Mouse (Mus musculus) neural tube, embryonic 13.5 days (tissue): ENCODE data around the gene Nr4a2. TPM values are rescaled to one million over a fixed set of nuclear protein-coding genes. Genes with fewer than 3 reads are reported as not detected.

ENCODE experiments used
- ATAC-seq: fragments of 200-750 bp; cut with Nextera tagmentation; 2 replicates; pipeline ENCODE4 v1.8.0; 2017; ENCODE audit warnings: low read depth, mild to moderate bottlenecking, moderate TSS enrichment, moderate library complexity
- H3K27ac ChIP-seq: fragments of 300-500 bp; sonication (generic); replicated peaks from 2 replicates; pipeline ENCODE4 v1.5.1; 2015; ENCODE audit warnings: moderate library complexity, mild to moderate bottlenecking, inconsistent platforms
- H3K27me3 ChIP-seq: fragments of 300-500 bp; sonication (generic); 2 replicates; pipeline ENCODE4 v1.6.1; 2015; ENCODE audit warnings: mild to moderate bottlenecking, inconsistent platforms
- H3K36me3 ChIP-seq: fragments of 300-500 bp; sonication (generic); 2 replicates; pipeline ENCODE4 v1.6.1; 2015; ENCODE audit warnings: mild to moderate bottlenecking, inconsistent platforms
- H3K4me1 ChIP-seq: fragments of 300-500 bp; sonication (generic); replicated peaks from 2 replicates; pipeline ENCODE4 v1.6.1; 2015; ENCODE audit warnings: inconsistent platforms
- H3K4me2 ChIP-seq: fragments of 300-500 bp; sonication (generic); 2 replicates; pipeline ENCODE4 v1.6.1; 2015; ENCODE audit warnings: inconsistent platforms, mild to moderate bottlenecking, moderate library complexity
- H3K4me3 ChIP-seq: fragments of 300-500 bp; sonication (generic); 2 replicates; pipeline ENCODE4 v1.5.1; 2015; ENCODE audit warnings: mild to moderate bottlenecking, inconsistent platforms
- H3K9ac ChIP-seq: fragments of 300-500 bp; sonication (generic); 2 replicates; pipeline ENCODE4 v1.6.1; 2015; ENCODE audit warnings: moderate library complexity, mild to moderate bottlenecking, inconsistent platforms
- H3K9me3 ChIP-seq: fragments of 300-500 bp; sonication (generic); 2 replicates; pipeline ENCODE4 v1.6.1; 2016; ENCODE audit warnings: inconsistent platforms
- WGBS: fragments of 180-500 bp; shearing (Covaris S2); methylation state at CpG from one replicate; pipeline ENCODE4 v1.1.7; 2015; 5-methylcytosine and 5-hydroxymethylcytosine counted together
- polyA plus RNA-seq: library from polyadenylated mRNA; unstranded; fragments of >200 nt; fragmentation: Nextera tagmentation; extraction: Ambion mirVana; gene quantifications from 2 replicates; pipeline ENCODE4 v1.2.1, GENCODE M21; 2015

The Nr4a2 gene
- polyA plus RNA-seq, 1 experiment from 2014 or later: 21.8 TPM

DNA sequence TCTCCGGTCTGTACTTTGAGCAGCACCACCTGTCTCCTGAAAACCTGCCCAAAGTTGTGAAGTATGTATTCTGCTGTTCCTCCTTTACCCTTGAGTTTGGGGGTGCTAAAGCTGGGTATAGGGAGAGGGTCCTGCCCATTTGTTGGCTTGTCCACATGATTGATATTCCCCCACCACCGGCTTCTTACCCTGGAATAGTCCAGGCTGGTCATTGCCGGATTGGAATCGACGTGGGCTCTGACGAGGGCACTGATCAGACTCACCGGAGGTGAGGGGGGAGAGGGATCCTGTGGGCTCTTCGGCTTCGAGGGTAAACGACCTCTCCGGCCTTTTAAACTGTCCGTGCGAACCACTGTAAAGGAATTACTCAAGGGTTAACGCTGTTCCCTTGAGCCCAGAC, 13.9 kb downstream of the Nr4a2 start:
- peaks cover 93% of the 10 kb centered on the region for H3K27me3 ChIP-seq
- peaks cover 45% of the 10 kb centered on the region for H3K4me1 ChIP-seq
- peak overlapping the region; percentile 5; the same call in 1 of the 2 replicates for H3K4me3 ChIP-seq
- no peaks in the 10 kb centered on the region for H3K36me3 ChIP-seq
- WGBS: 3% methylated on average over 14 of the region's 14 CpGs
- peak overlapping the region; percentile 98 for H3K4me2 ChIP-seq
- H3K9ac ChIP-seq: peak overlapping the region; percentile 27; the same call in 1 of the 2 replicates
- peak overlapping the region; percentile 38; the same call in 1 of the 2 replicates for H3K27ac ChIP-seq
- no peaks in the 10 kb centered on the region for H3K9me3 ChIP-seq
- ATAC-seq: no peak

DNA sequence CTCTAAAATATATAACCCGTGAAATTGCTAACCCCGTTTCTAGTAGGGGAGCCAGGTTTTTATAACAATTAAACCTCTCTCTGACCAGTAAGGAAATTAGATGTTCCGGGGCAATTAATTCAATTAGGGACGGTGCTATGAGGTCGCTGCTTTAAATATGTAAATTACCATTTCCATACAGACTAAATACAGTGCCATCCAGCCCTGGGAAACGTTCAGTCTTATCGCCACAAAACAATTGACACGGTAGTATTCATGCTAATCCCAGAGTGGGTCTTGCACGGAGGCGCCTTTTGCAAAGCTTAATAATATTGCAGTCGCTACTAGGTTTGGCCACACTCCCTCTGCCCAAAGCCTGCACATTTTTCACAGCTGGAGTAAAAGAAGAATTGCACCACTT, 14.5 kb downstream of the Nr4a2 start:
- H3K27ac ChIP-seq: peak overlapping the region; percentile 38
- ATAC-seq: peak; percentile 70
- peak overlapping the region; percentile 98 for H3K4me2 ChIP-seq
- H3K4me1 ChIP-seq: peaks cover 42% of the 10 kb centered on the region
- H3K9ac ChIP-seq: peak overlapping the region; percentile 27; the same call in 1 of the 2 replicates
- H3K9me3 ChIP-seq: no peaks in the 10 kb centered on the region
- H3K4me3 ChIP-seq: 0 out of 2 replicates have a peak overlapping the region, but pooled peaks have one; percentile 5
- 2% methylated on average over 11 of the region's 11 CpGs for WGBS
- no peaks in the 10 kb centered on the region for H3K36me3 ChIP-seq
- peaks cover 96% of the 10 kb centered on the region for H3K27me3 ChIP-seq

DNA sequence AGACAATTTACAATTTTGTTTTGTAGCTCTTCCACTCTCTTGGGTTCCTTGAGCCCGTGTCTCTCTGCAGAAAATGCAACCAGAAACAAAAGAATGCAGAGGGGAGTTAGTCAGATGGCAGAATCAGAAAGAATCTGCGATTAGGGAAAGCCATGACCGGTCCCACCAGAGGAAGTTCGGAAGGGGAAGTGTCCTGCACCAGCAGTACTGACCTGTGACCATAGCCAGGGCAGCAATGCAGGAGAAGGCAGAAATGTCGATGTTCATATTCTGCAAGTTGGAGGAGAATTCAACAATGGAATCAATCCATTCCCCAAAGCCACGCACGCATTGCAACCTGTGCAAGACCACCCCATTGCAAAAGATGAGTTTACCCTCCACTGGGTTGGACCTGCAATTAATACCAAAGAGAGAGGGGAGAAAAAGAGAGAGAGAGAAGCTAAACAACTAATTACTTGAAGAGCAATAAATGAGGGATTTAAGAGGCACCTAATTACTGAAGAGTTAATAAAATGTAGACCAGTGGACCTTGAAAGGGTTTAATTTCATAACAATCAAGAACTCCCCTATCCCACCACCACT, 15.4 kb downstream of the Nr4a2 start:
- H3K4me2 ChIP-seq: no peak overlapping the region; the same call in 1 of the 2 replicates

DNA sequence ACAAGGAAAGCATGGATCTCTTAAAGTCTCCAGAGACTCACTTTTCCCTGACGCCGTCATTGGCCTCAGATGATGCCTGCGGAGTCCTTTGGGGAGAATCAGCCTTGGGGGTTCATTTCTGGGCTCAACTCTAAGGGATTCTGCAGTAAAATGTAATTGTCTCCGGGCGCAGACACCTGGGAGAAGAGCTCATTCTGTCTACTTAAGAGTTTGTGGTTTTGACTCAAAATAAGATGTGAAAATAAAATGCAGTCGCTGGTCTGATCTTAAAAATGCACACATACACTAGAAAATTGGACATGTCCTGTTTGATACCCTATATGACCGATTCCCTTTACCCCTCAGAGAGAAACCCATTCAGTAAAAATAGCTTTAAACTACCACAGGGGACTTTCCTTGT, 18.4 kb downstream of the Nr4a2 start:
- no peaks in the 10 kb centered on the region for H3K9me3 ChIP-seq
- 4% methylated on average over 7 of the region's 7 CpGs for whole genome bisulfite sequencing
- peaks cover 28% of the 10 kb centered on the region for H3K4me1 ChIP-seq
- H3K4me2 ChIP-seq: no peak overlapping the region
- H3K9ac ChIP-seq: no peak overlapping the region
- no peak overlapping the region for H3K4me3 ChIP-seq
- ATAC-seq: no peak
- no peaks in the 10 kb centered on the region for H3K36me3 ChIP-seq
- no peak overlapping the region for H3K27ac ChIP-seq
- peaks cover 98% of the 10 kb centered on the region for H3K27me3 ChIP-seq

More for the DNA sequence above, 15.4 kb downstream of the Nr4a2 start:
- no peaks in the 10 kb centered on the region for H3K9me3 ChIP-seq
- WGBS: 8% methylated on average over 7 of the region's 7 CpGs
- H3K27ac ChIP-seq: peak overlapping the region; percentile 33; the same call in 1 of the 2 replicates
- H3K4me3 ChIP-seq: no peak overlapping the region
- H3K9ac ChIP-seq: no peak overlapping the region
- no peaks in the 10 kb centered on the region for H3K36me3 ChIP-seq
- H3K27me3 ChIP-seq: peaks cover 96% of the 10 kb centered on the region
- no peak for ATAC-seq
- H3K4me1 ChIP-seq: peaks cover 34% of the 10 kb centered on the region

DNA sequence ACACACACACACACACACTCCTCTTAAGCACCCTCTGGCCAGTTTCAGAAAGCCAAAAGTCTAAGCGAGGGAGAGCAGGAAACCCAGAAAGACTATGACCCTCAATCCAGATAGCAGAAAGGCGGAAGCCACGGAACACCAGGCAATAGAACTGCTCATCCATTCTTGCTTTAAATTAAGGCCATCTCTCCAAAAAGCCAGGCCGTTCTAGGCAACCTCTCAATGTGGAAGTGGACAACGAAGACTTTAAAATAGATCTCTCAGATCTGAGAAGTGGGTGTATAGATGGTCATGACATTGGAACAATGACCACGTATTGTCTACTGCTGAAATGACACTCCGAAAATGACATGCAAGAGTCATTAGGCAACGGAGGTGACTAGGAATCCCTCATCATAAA, 19.1 kb downstream of the Nr4a2 start:
- Histone ChIP-seq H3K4me2 (0 out of 2 replicates have a peak overlapping the region, but pooled peaks have one; percentile 7), H3K27ac (no peak overlapping the region), H3K9me3 (no peaks in the 10 kb centered on the region), H3K36me3 (no peaks in the 10 kb centered on the region), H3K9ac (no peak overlapping the region), H3K27me3 (peaks cover 98% of the 10 kb centered on the region), H3K4me3 (no peak overlapping the region), H3K4me1 (peaks cover 21% of the 10 kb centered on the region)
- 3% methylated on average over 8 of the region's 8 CpGs for WGBS
- no peak for ATAC-seq

DNA sequence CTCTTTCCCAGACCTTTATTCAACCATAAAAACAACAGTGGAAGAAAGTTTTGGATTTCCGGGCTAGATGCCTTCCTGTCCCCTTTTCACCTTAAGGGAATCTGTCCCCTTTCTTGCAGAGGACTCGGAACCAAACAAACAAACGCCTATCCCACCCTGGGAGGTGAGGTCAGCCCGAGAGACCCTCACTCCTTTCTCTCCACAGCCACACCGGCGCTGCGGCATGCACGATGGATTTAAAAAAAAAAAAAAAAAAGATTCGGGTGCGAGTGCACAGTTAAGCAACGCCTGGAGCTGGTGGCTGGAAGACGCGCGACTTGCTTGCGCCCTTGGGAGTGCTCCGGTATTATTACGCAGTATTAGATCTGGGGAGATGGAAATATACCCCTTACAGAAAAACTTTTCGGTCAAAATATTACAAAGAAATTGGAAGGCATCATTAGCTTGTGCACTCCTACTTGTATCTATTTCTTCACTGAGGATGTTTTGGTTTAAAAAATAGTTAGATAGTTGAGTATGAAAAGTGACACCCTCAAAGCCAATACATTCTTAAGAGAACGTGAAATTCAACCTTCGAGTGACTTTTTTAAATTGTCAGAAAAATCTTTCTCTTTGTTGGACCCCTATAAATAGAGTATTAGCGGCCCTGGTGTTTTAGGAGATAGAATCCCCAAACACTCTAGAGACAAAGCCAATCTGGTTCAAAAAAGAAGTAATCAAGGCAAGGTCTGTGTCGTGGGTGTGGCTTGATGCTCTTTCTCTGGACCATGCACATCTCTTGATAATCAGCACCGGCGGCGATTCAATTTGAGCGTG, 19.8 kb downstream of the Nr4a2 start:
- H3K4me1 ChIP-seq: peaks cover 16% of the 10 kb centered on the region
- H3K4me2 ChIP-seq: 0 out of 2 replicates have a peak overlapping the region, but pooled peaks have one; percentile 13
- peaks cover 98% of the 10 kb centered on the region for H3K27me3 ChIP-seq
- H3K27ac ChIP-seq: no peak overlapping the region
- no peaks in the 10 kb centered on the region for H3K9me3 ChIP-seq
- no peak for ATAC-seq
- no peak overlapping the region for H3K4me3 ChIP-seq
- under 1% methylated on average over 24 of the region's 26 CpGs for WGBS
- H3K9ac ChIP-seq: no peak overlapping the region
- no peaks in the 10 kb centered on the region for H3K36me3 ChIP-seq

DNA sequence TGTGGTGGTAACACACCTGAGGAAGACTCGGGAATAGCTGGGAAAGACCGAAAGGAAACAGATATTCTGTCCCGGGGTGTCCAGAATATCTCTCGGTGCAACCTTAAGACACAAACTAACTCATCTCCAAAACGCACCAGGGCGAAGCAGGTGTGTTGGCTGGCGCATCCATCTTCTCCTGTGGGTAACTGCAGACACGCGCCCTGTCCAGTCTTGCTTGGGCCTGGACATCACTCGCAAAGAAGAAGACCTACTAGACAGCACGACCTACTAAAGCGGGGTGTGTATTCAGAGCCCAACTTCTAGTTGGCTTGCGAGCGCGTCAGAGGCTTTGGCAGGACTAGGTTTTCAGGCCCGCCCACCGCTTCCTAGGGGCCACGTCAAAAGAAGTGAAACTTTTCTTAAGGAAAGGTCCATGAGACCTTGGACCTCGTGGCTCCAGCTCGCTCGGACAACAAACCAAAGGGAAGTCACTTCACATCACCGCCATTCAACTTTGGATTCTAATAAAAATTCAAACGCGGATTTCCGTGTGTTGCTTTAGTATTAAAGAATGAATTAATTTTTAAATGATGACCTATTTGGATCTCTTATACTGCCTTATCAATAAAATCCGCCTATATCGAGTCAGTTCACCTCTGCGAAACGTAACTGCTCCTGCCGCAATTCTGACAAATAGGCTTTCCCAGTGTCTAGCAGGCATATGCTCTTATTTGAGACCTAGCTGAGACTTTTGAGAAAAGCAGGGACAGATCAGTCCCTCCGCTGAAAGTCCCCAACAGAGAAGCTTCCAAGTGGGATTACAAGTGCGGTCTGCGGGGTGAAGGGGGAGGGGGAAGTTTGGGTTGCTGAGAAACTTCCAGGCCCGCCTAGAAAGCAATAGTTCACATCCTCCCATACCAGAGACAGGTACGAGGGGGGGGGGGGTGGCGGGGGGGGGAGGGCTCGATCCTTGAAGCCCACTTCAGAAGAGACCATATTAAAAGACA, 20.7 kb downstream of the Nr4a2 start:
- Histone ChIP-seq H3K4me1 (peaks cover 13% of the 10 kb centered on the region), H3K36me3 (no peaks in the 10 kb centered on the region), H3K9me3 (no peaks in the 10 kb centered on the region), H3K27me3 (peaks cover 98% of the 10 kb centered on the region), H3K27ac (no peak overlapping the region), H3K4me2 (peak overlapping the region; percentile 60), H3K9ac (no peak overlapping the region), H3K4me3 (peak overlapping the region; percentile 34)
- ATAC-seq: no peak
- under 1% methylated on average over 36 of the region's 37 CpGs for WGBS

DNA sequence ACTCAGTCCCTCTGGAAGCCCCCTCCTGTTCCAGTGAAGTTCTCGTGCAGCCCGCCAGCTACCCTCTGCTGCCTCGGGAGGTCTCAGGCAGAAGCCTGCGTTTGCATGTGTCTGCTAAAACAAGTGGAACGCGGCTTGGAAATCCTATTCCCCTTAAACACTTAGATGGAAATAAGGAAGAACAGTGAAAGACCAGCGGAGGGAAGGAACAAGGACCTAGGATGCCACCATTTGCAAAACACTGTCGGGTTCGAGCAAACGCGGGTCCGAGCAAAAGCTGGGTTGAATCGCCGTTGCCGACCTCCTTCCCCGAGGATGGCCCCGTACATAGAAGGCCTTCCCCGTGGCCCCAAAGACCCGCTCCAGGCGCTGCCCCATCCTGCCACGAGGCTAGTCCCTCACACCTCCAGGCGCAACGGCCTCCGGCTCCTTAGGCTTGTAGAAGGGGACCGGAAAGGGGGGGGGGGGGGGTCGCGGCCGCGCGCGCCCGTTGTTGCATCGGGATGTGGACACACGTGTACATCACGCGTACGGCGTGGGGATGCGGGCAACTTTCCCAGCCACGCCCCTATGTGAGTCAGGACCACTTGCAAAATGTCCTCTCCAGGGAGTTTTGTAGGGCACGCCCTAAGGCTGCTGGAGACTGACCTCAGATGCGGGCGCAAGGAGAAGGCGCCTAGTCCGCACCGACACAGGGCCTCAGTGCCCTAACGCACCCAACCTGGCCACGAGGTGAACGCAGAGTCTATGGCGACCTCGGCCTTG, 21.5 kb downstream of the Nr4a2 start:
- WGBS: under 1% methylated on average over 51 of the region's 51 CpGs
- peaks cover 13% of the 10 kb centered on the region for H3K4me1 ChIP-seq
- H3K9ac ChIP-seq: peak overlapping the region; percentile 38; the same call in 1 of the 2 replicates
- peak overlapping the region; percentile 34 for H3K4me3 ChIP-seq
- peak overlapping the region; percentile 60 for H3K4me2 ChIP-seq
- no peaks in the 10 kb centered on the region for H3K9me3 ChIP-seq
- no peaks in the 10 kb centered on the region for H3K36me3 ChIP-seq
- H3K27ac ChIP-seq: no peak overlapping the region
- H3K27me3 ChIP-seq: peaks cover 98% of the 10 kb centered on the region
- ATAC-seq: peak; percentile 40; the same call in 1 of the 2 replicates

DNA sequence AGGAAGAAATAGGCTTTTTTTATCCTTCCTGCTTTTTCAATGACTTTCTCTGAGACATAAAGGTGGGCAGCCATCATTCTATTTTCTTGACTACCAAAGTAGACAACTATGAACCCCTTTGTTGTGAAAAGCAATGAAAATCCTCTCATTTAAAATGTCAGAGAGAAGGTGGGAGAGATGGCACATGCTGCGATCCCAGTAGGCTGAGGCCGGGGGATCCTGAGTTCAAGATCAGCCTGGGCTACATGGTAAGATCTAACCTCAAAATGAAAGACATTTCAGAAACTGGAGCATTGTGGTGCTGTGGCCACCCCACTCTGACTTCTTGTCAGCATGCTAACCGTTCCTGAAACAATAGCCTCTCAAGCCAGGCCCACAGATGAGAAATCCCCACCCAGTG, 23.6 kb downstream of the Nr4a2 start:
- H3K9me3 ChIP-seq: no peaks in the 10 kb centered on the region
- 69% methylated on average over 3 of the region's 3 CpGs for WGBS
- H3K4me3 ChIP-seq: no peak overlapping the region
- peaks cover 13% of the 10 kb centered on the region for H3K4me1 ChIP-seq
- H3K27ac ChIP-seq: no peak overlapping the region
- ATAC-seq: no peak
- no peak overlapping the region for H3K4me2 ChIP-seq
- no peaks in the 10 kb centered on the region for H3K36me3 ChIP-seq
- H3K9ac ChIP-seq: no peak overlapping the region
- peaks cover 87% of the 10 kb centered on the region for H3K27me3 ChIP-seq

DNA sequence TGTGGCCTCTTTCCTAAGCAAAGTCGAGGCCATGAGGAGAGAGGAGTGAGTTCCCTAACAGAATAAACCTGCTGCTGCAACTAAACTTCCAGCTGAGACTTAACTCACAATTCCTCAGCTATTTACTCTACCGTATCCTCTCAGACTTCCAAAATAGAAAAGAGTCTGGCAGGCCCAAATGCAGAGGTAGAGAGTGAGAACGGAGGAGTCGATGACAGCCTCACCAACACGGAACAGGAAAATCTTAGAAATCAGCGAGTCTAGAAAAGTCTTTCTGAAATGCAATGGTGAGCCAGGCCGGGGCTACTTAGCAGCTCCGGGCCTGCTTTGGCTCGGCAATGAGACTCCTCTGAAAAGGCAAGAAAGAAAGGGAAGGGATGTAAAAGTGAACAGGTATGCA, 51.4 kb downstream of the Nr4a2 start:
- Histone ChIP-seq H3K9ac (no peak overlapping the region), H3K4me1 (no peaks in the 10 kb centered on the region), H3K9me3 (no peaks in the 10 kb centered on the region), H3K4me2 (no peak overlapping the region), H3K27me3 (no peaks in the 10 kb centered on the region), H3K4me3 (no peak overlapping the region), H3K27ac (no peak overlapping the region), H3K36me3 (no peaks in the 10 kb centered on the region)
- WGBS: 77% methylated on average over 9 of the region's 9 CpGs
- no peak for ATAC-seq

DNA sequence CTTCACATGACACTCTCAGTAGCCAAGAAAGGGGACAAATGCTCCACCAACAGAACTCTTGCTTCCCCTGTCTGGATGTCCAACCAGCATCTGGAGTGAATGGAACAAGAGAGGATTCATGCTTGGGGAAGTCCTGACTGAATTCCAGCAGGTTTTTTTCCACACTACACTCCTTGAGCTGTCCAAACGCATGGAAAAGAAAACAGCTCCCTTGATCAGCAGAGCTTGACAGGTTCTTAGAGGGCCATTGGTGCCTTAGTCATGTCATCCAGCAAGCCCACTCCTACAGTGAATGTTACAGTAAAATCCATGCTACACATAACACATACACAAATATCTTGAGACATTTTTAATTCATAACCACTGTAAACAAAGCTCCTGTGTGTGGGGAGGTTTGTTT, 60.3 kb downstream of the Nr4a2 start:
- no peak overlapping the region for H3K4me3 ChIP-seq
- no peak overlapping the region for H3K27ac ChIP-seq
- no peaks in the 10 kb centered on the region for H3K27me3 ChIP-seq
- H3K9ac ChIP-seq: no peak overlapping the region
- H3K4me1 ChIP-seq: no peaks in the 10 kb centered on the region
- H3K4me2 ChIP-seq: no peak overlapping the region
- no peak for ATAC-seq
- 84% methylated on average over 1 of the region's 1 CpGs for WGBS
- H3K9me3 ChIP-seq: no peaks in the 10 kb centered on the region
- H3K36me3 ChIP-seq: no peaks in the 10 kb centered on the region
